Mouse (Mus musculus) gastrocnemius, adult 18-20 months (tissue): ENCODE results near the gene Cd300ld2. TPM values are rescaled to one million over a fixed set of nuclear protein-coding genes. Genes with fewer than 3 reads are reported as not detected.
"Not testable (repeated sequence)": the region's sequence is repeated elsewhere in the genome, so short reads cannot be mapped to it uniquely, and the experiment has no call there.

ENCODE experiments used
- DNase-seq: peaks from one replicate; pipeline ENCODE4 v3.0.0; 2021; ENCODE audit warnings: low spot score
- long read RNA-seq, 2 experiments: library from polyadenylated mRNA; stranded (forward); transcript quantifications; one replicate each; pipeline ENCODE4 v2.0.0; 2021
- total RNA-seq, 2 experiments: library from RNA; stranded (reverse); gene quantifications; 2 replicates each; pipeline ENCODE4 v1.2.3; 2021

Gene Cd300ld2
- total RNA-seq: not detected
- long read RNA-seq, experiment 1: 0 reads
- long read RNA-seq, experiment 2: 0 reads

GRCm38 (mm10) chr11:115016093-115016492, at the start of gene Cd300ld2:
Cd300ld2 (minus strand) TSS chr11:115016193.
- DNase-seq: not testable (repeated sequence)

GRCm38 (mm10) chr11:115062077-115062476, 46.1 kb upstream of the Cd300ld2 start, which contains the start of gene Cd300e:
Cd300e (minus strand) TSS chr11:115062177.
- DNase-seq: no peak

GRCm38 (mm10) chr11:115059797-115060196, 43.8 kb upstream of the Cd300ld2 start:
- DNase-seq: no peak

GRCm38 (mm10) chr11:115058701-115059100, 42.7 kb upstream of the Cd300ld2 start:
- no peak for DNase-seq

- DNase-seq: no peak
Measured at GRCm38 (mm10) chr11:115054537-115054936, 38.5 kb upstream of the Cd300ld2 start.

GRCm38 (mm10) chr11:115052991-115053390, 37.0 kb upstream of the Cd300ld2 start:
- no peak for DNase-seq

- no peak for DNase-seq
Measured at GRCm38 (mm10) chr11:115052206-115052605, 36.2 kb upstream of the Cd300ld2 start.

GRCm38 (mm10) chr11:115049282-115049895, 33.4 kb upstream of the Cd300ld2 start:
- DNase-seq: no peak

GRCm38 (mm10) chr11:115048259-115048658, 32.3 kb upstream of the Cd300ld2 start, which contains the start of gene Cd300ld3:
Cd300ld3 (minus strand) TSS chr11:115048409.
- DNase-seq: no peak

GRCm38 (mm10) chr11:115037669-115038068, 21.7 kb upstream of the Cd300ld2 start, which contains the start of gene Cd300ld5:
Cd300ld5 (minus strand) TSS chr11:115037769.
- DNase-seq: not testable (repeated sequence)

GRCm38 (mm10) chr11:115026912-115027311, 10.9 kb upstream of the Cd300ld2 start, which contains the start of gene Cd300ld4:
Cd300ld4 (minus strand) TSS chr11:115027012.
- not testable (repeated sequence) for DNase-seq

GRCm38 (mm10) chr11:115004070-115004469, 11.9 kb downstream of the Cd300ld2 start:
- DNase-seq: no peak

- DNase-seq: no peak
Measured at GRCm38 (mm10) chr11:115001474-115002040, 14.4 kb downstream of the Cd300ld2 start, which contains the start of gene Cd300c2. Cd300c2 (minus strand) TSS chr11:115001880.

GRCm38 (mm10) chr11:114989793-114990192, 26.2 kb downstream of the Cd300ld2 start, which contains the start of gene Cd300ld:
Cd300ld (minus strand) TSS chr11:114989922.
- no peak for DNase-seq

- no peak for DNase-seq
Measured at GRCm38 (mm10) chr11:114981866-114982265, 34.1 kb downstream of the Cd300ld2 start.

GRCm38 (mm10) chr11:114972726-114973125, 43.3 kb downstream of the Cd300ld2 start:
- DNase-seq: no peak

- DNase-seq: no peak
Measured at GRCm38 (mm10) chr11:114968752-114969207, 47.2 kb downstream of the Cd300ld2 start, which contains the start of gene Cd300c. Cd300c (minus strand) TSS chr11:114969157.

GRCm38 (mm10) chr11:114965182-114965828, 50.7 kb downstream of the Cd300ld2 start:
- DNase-seq: no peak

- DNase-seq: no peak
Measured at GRCm38 (mm10) chr11:114960369-114960768, 55.6 kb downstream of the Cd300ld2 start.
